Mouse (Mus musculus): ENCODE results near the gene Tes.

GRCm38 (mm10) chr6:17079826-17080225, 14.9 kb downstream of the Tes start:
- TF ChIP-seq POLR2A (IDR thresholded peaks at IDR 0.05; ENCODE audit: low read depth, low read length) (no peak), CTCF (conservative IDR thresholded peaks at IDR 0.05; ENCODE audit: insufficient read depth, insufficient read length, low read depth, low read length) (no peak)

Measured in kidney, adult 2 months (tissue).